Mouse (Mus musculus) liver, adult 2 months (tissue): ENCODE results near the gene Fcer1g. TPM values are rescaled to one million over a fixed set of nuclear protein-coding genes. Genes with fewer than 3 reads are reported as not detected.

Experiments
- DNase-seq: peaks from one replicate; pipeline ENCODE4 v3.0.0-alpha.2; 2011; ENCODE audit warnings: low read depth, low spot score; ENCODE audit errors: extremely low read depth
- H3K27ac ChIP-seq: fragments of 200-500 bp; replicated peaks from 2 replicates; pipeline ENCODE4 v1.5.1; 2012; ENCODE audit warnings: low read depth, mild to moderate bottlenecking, control low read depth, inconsistent platforms, low read length; ENCODE audit not compliant: insufficient read depth
- H3K27me3 ChIP-seq: fragments of 200-500 bp; 2 replicates; pipeline ENCODE4 v1.6.1; 2012; ENCODE audit warnings: mild to moderate bottlenecking, moderate library complexity, low read length, inconsistent platforms; ENCODE audit not compliant: control insufficient read depth, insufficient read depth
- H3K36me3 ChIP-seq: fragments of 200-500 bp; 2 replicates; pipeline ENCODE4 v1.6.1; 2012; ENCODE audit warnings: low read length, inconsistent platforms; ENCODE audit not compliant: control insufficient read depth, insufficient read depth
- H3K4me1 ChIP-seq: fragments of 200-500 bp; 2 replicates; pipeline ENCODE4 v1.6.1; 2011; ENCODE audit warnings: low read length; ENCODE audit not compliant: control insufficient read depth, insufficient read depth
- H3K4me3 ChIP-seq: fragments of 200-500 bp; 2 replicates; pipeline ENCODE4 v1.5.1; 2011; ENCODE audit warnings: low read depth, mild to moderate bottlenecking, control low read depth, low read length, moderate library complexity; ENCODE audit not compliant: insufficient read depth
- H3K79me2 ChIP-seq: fragments of 200-500 bp; 2 replicates; pipeline ENCODE4 v1.6.1; 2012; ENCODE audit warnings: inconsistent platforms, mild to moderate bottlenecking, low read length, moderate library complexity; ENCODE audit not compliant: control insufficient read depth, insufficient read depth
- H3K9ac ChIP-seq: fragments of 200-500 bp; 2 replicates; pipeline ENCODE4 v1.6.1; 2012; ENCODE audit warnings: low read depth, mild to moderate bottlenecking, control low read depth, inconsistent platforms, low read length
- CTCF ChIP-seq: fragments of 200-500 bp; IDR thresholded peaks from 2 replicates; pipeline ENCODE4 v1.5.1; 2011; ENCODE audit warnings: low read depth, low read length, control low read depth
- POLR2A ChIP-seq: fragments of 200-500 bp; IDR thresholded peaks from 2 replicates; pipeline ENCODE4 v1.6.1; 2011; ENCODE audit warnings: low read length, control low read depth; ENCODE audit not compliant: insufficient read depth; ENCODE audit errors: extremely low read depth
- WGBS: fragments of 180-500 bp; shearing (Covaris S2); methylation state at CpG from one replicate; pipeline ENCODE4 v1.1.7; 2018; 5-methylcytosine and 5-hydroxymethylcytosine counted together
- polyA plus RNA-seq: library from polyadenylated mRNA; depleted of rRNA; stranded (reverse); fragments of >200 nt; gene quantifications from 2 replicates; pipeline ENCODE4 v1.2.3, GENCODE M21; 2012
- total RNA-seq: library from RNA; depleted of rRNA; stranded (reverse); fragments of >200 nt; gene quantifications from 2 replicates; pipeline ENCODE4 v1.2.3, GENCODE M21; 2014

The Fcer1g gene
- total and polyA plus RNA-seq, 2 experiments, result 6.4 to 50.7 TPM

DNA sequence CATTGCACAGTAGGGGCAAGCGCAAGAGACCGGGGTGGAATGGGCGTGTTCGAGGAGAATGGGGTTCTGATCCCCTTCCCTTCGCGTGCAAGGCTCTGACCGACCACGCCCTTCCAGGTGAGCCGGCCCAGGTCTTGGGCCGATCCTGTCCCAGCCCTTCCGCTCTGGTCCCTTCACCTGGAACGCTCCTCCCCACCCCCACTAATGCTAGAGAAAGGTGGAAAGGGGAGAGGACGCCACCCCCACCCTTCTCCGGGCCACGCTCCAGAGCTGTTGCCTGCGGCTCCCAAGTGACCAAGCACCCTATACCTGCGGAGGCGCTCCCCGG is 36.4 kb upstream of the Fcer1g start:
- H3K36me3 ChIP-seq, result peaks cover 11% of the 10 kb centered on the region; the same call in 1 of the 2 replicates
- DNase-seq, result no peak
- peak overlapping the region; percentile 91 for H3K4me3 ChIP-seq
- TF ChIP-seq POLR2A, result no peak
- TF ChIP-seq CTCF, result no peak
- no peaks in the 10 kb centered on the region for H3K27me3 ChIP-seq
- H3K27ac ChIP-seq, result peak overlapping the region; percentile 49
- peak overlapping the region; percentile 81 for H3K9ac ChIP-seq
- H3K4me1 ChIP-seq, result peaks cover 5% of the 10 kb centered on the region; the same call in 1 of the 2 replicates
- no peaks in the 10 kb centered on the region for H3K79me2 ChIP-seq
- 1% methylated on average over 19 of the region's 19 CpGs for WGBS

DNA sequence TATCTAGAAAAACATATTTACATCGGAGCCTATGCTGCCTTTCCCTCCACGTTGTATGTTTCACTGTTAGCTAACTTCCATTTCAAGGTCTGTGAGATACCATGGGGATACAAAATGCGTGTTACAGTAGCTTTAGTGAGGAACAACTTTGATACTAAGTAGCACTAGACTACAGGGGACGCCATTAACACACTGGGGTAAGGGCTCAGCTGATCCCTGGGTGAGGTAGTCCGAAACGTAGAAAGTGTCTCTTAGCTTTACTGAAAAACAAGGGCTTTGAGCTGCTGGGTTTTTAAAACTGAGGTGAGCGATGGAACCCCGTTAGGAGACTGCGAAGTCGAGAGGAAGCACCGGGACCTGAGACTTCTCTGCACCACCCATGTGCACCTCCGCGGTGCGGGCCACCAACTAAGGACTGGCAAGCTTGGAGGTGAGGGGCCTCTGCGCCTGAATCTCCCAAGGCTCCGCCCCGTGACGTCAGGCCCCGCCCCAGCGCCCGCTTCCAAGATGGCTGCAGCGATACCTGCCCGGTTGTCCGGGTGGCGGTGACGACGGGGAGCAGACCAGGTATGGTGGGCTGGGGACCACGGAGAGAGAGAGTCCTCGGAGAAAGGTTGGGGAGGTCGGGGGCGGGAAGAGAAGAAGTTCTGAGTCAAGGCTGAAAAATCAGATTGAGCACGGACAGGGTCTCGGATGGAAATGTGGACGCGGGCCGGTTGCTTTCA is 35.8 kb upstream of the Fcer1g start, which contains the start of gene B4galt3:
Gene B4galt3 (plus strand): TSS at position 481 of the 725 bp plus-strand sequence.
- no peaks in the 10 kb centered on the region for H3K27me3 ChIP-seq
- no peaks in the 10 kb centered on the region for H3K79me2 ChIP-seq
- peak within 1 kb of the TSS; percentile 91 for H3K4me3 ChIP-seq
- H3K9ac ChIP-seq, result peak within 1 kb of the TSS; percentile 81
- no peak for TF ChIP-seq CTCF
- peak; percentile 96 for TF ChIP-seq POLR2A
- H3K36me3 ChIP-seq, result peaks cover 7% of the 10 kb centered on the region; the same call in 1 of the 2 replicates
- DNase-seq, result peak; percentile 65
- 6% methylated on average over 36 of the region's 36 CpGs for WGBS
- H3K27ac ChIP-seq, result peak within 1 kb of the TSS; percentile 49
- peaks cover 5% of the 10 kb centered on the region; the same call in 1 of the 2 replicates for H3K4me1 ChIP-seq

DNA sequence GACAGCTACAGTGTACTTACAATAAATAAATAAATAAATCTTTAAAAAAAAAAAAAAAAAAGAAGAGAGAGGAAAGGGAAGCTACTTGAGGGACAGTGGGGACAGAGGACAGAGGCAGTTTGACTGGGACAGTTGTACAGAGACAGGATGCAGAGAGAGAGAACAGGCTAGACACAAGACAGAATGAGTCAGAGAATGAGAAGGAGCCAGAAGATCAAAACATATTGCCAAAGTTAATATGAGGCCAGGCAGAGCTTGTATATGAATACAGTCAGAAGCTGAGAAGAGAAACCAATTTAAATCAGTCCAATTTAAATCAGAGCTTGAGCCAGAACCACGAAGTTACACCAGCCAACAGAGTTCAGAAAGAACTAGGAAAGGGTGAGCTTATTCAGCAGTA is 34.2 kb upstream of the Fcer1g start:
- TF ChIP-seq CTCF (no peak), POLR2A (no peak)
- H3K9ac ChIP-seq, result no peak overlapping the region
- H3K36me3 ChIP-seq, result 0 out of 2 replicates have a peak, but pooled peaks cover 2% of the 10 kb centered on the region
- peaks cover 5% of the 10 kb centered on the region; the same call in 1 of the 2 replicates for H3K4me1 ChIP-seq
- no peak overlapping the region for H3K27ac ChIP-seq
- no peak overlapping the region for H3K4me3 ChIP-seq
- no peak for DNase-seq
- H3K27me3 ChIP-seq, result no peaks in the 10 kb centered on the region
- 45% methylated on average over 1 of the region's 1 CpGs for WGBS
- no peaks in the 10 kb centered on the region for H3K79me2 ChIP-seq

DNA sequence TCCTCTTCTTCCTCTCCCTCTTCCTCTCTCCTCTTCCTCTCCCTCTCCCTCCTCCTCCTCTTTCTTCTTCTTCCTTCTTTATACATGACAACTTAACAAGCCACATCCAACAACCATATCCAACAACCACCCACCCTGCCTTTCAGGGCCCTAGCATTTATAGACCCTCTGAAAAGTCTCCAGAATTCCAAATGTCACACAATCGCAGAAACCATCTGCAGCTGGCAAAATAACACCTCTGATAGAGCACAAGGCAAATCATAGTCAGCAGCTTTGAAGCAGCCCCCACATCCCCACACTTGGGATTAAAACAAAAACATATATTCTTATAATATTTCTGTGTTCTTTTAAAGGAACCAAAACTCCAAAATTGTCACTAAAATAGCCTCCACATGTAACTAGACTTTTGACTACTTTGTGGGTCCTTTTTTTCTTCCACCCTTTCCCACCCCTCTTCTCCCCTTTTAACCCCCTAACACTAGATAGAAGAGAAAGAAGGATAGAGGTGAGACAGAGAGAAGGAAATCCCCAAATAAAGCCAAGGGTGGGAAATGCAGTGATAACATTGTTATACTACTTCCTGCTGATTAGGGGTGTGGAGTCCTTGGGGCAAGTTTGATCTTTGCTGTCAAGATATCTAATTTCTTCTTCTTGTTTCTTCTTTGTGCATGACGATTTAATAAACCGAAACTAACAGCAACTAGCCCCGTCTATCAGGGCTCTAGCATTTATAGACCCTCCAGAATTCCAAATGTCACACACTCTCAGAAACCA is 32.0 kb upstream of the Fcer1g start:
- no peaks in the 10 kb centered on the region for H3K27me3 ChIP-seq
- H3K9ac ChIP-seq, result no peak overlapping the region
- no peak overlapping the region for H3K4me3 ChIP-seq
- no peaks in the 10 kb centered on the region for H3K36me3 ChIP-seq
- TF ChIP-seq CTCF (no peak), POLR2A (no peak)
- peaks cover 5% of the 10 kb centered on the region; the same call in 1 of the 2 replicates for H3K4me1 ChIP-seq
- WGBS, result 68% methylated on average over 4 of the region's 4 CpGs
- H3K27ac ChIP-seq, result no peak overlapping the region; the same call in 1 of the 2 replicates
- DNase-seq, result no peak
- no peaks in the 10 kb centered on the region for H3K79me2 ChIP-seq

DNA sequence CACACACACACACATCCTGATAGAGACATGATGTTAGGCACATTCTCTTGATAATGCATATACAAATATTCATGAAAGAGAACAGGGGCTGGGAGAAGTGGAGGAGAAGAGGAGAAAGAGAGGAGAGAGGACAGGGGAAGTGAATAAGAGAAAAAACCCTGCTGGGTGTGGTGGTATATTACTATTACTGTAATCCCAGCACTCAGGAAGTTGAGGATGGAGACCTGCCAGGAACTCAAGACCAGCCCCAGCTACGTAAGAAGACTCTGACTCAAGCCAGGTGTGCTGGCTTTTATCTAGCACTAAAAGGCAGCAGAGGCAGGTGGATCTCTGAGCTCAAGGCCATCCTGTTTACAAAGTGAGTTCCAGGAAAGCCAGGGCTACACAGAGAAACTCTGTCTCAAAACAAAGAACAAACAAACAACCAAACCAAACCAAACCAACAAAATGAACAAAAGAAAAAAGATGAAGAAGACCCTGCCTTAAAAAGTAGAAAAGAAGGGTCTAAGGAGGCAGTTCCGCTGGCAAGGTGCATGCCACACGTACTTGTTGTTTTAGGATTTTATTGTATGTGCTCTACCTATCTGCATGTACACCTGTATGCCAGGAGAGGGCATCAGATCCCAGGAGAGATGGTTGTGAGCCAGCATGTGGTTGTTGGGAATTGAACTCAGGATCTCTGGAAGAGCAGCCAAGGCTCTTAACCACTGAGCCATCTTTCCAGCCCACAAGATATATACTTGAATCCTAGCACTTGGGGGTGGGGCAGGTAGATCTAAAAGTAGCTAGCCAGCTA is 29.7 kb upstream of the Fcer1g start:
- no peak for DNase-seq
- no peak overlapping the region for H3K4me3 ChIP-seq
- H3K27ac ChIP-seq, result no peak overlapping the region
- no peaks in the 10 kb centered on the region for H3K79me2 ChIP-seq
- TF ChIP-seq POLR2A (no peak), CTCF (no peak; the same call in 1 of the 2 replicates)
- H3K36me3 ChIP-seq, result no peaks in the 10 kb centered on the region
- H3K27me3 ChIP-seq, result no peaks in the 10 kb centered on the region
- peaks cover 10% of the 10 kb centered on the region; the same call in 1 of the 2 replicates for H3K4me1 ChIP-seq
- 79% methylated on average over 3 of the region's 3 CpGs for WGBS
- H3K9ac ChIP-seq, result no peak overlapping the region
